Mouse (Mus musculus): ENCODE data around the gene Olfr15. TPM values are rescaled to one million over a fixed set of nuclear protein-coding genes. Genes with fewer than 3 reads are reported as not detected.
"Not testable (repeated sequence)": the region's sequence is repeated elsewhere in the genome, so short reads cannot be mapped to it uniquely, and the experiment has no call there.

Gene Olfr15
- not detected for polyA plus RNA-seq (2017; shearing (Covaris generic))

- no peak for ATAC-seq
Observed at GRCm38 (mm10) chr16:3830588-3831109, at the start of gene Olfr15. TSS of gene Olfr15 (plus strand) at chr16:3830878.

- ATAC-seq: no peak
Observed at GRCm38 (mm10) chr16:3781237-3781636, 49.4 kb upstream of the Olfr15 start.

GRCm38 (mm10) chr16:3788394-3788793, 42.3 kb upstream of the Olfr15 start:
- no peak for ATAC-seq

GRCm38 (mm10) chr16:3808176-3808575, 22.5 kb upstream of the Olfr15 start:
- no peak for ATAC-seq

- not testable (repeated sequence) for ATAC-seq
Observed at GRCm38 (mm10) chr16:3814667-3815066, 16.0 kb upstream of the Olfr15 start.

- ATAC-seq: no peak
Observed at GRCm38 (mm10) chr16:3820202-3820601, 10.5 kb upstream of the Olfr15 start.

- ATAC-seq: no peak
Observed at GRCm38 (mm10) chr16:3828021-3828420, 2.7 kb upstream of the Olfr15 start.

GRCm38 (mm10) chr16:3829727-3830126, 951 bp upstream of the Olfr15 start:
- no peak for ATAC-seq

- no peak for ATAC-seq
Observed at GRCm38 (mm10) chr16:3835461-3835860, 4.8 kb downstream of the Olfr15 start.

- ATAC-seq: no peak
Observed at GRCm38 (mm10) chr16:3839157-3839885, 8.6 kb downstream of the Olfr15 start.

GRCm38 (mm10) chr16:3842989-3843388, 12.3 kb downstream of the Olfr15 start:
- no peak for ATAC-seq

- no peak for ATAC-seq
Observed at GRCm38 (mm10) chr16:3843796-3844195, 13.1 kb downstream of the Olfr15 start.

- ATAC-seq: peak; percentile 100
Observed at GRCm38 (mm10) chr16:3846711-3847518, 16.2 kb downstream of the Olfr15 start, which contains the start of gene Zfp174. TSS of gene Zfp174 (plus strand) at chr16:3847268.

- no peak for ATAC-seq
Observed at GRCm38 (mm10) chr16:3847871-3848270, 17.2 kb downstream of the Olfr15 start.

- no peak for ATAC-seq
Observed at GRCm38 (mm10) chr16:3848416-3848815, 17.7 kb downstream of the Olfr15 start.

- ATAC-seq: not testable (repeated sequence)
Observed at GRCm38 (mm10) chr16:3851301-3851700, 20.6 kb downstream of the Olfr15 start.

- no peak for ATAC-seq
Observed at GRCm38 (mm10) chr16:3852586-3852985, 21.9 kb downstream of the Olfr15 start.

- no peak for ATAC-seq
Observed at GRCm38 (mm10) chr16:3854437-3855182, 23.9 kb downstream of the Olfr15 start.

- no peak for ATAC-seq
Observed at GRCm38 (mm10) chr16:3855776-3856175, 25.1 kb downstream of the Olfr15 start.

GRCm38 (mm10) chr16:3859254-3859653, 28.6 kb downstream of the Olfr15 start:
- ATAC-seq: no peak

GRCm38 (mm10) chr16:3871815-3872214, 41.1 kb downstream of the Olfr15 start:
- ATAC-seq: no peak

GRCm38 (mm10) chr16:3872216-3873047, 41.8 kb downstream of the Olfr15 start, which contains the start of gene Naa60:
TSS of gene Naa60 (plus strand) at chr16:3872375.
- peak; percentile 95 for ATAC-seq

All from activated CD4-positive, CD25-positive, alpha-beta regulatory T cell, adult 4 months (primary cell).